Mouse (Mus musculus) erythroblast, embryonic 14.5 days (primary cell): ENCODE data around the gene Ano9. TPM values are rescaled to one million over a fixed set of nuclear protein-coding genes. Genes with fewer than 3 reads are reported as not detected.

Source experiments
- H3K27me3 ChIP-seq: 2 replicates; pipeline ENCODE4 v1.6.1; 2012; ENCODE audit warnings: inconsistent platforms; ENCODE audit not compliant: control insufficient read depth
- H3K36me3 ChIP-seq: 2 replicates; pipeline ENCODE4 v1.6.1; 2012; ENCODE audit warnings: mild to moderate bottlenecking, inconsistent platforms; ENCODE audit not compliant: control insufficient read depth
- H3K4me1 ChIP-seq: 2 replicates; pipeline ENCODE4 v1.6.1; 2012; ENCODE audit warnings: inconsistent platforms; ENCODE audit not compliant: control insufficient read depth
- H3K4me3 ChIP-seq: replicated peaks from 2 replicates; pipeline ENCODE3; 2012; ENCODE audit warnings: moderate library complexity, mild to moderate bottlenecking, inconsistent platforms
- H3K9me3 ChIP-seq: 2 replicates; pipeline ENCODE4 v1.6.1; 2012; ENCODE audit warnings: low read length, inconsistent platforms, mixed read lengths; ENCODE audit not compliant: control insufficient read depth
- GATA1 ChIP-seq: IDR thresholded peaks from 2 replicates; pipeline ENCODE4 v1.6.1; 2012; ENCODE audit warnings: low read length, inconsistent platforms, mixed read lengths
- TAL1 ChIP-seq: IDR thresholded peaks from 3 replicates; pipeline ENCODE4 v1.6.1; 2012; ENCODE audit warnings: low read length, inconsistent platforms, mixed read lengths
- polyA plus RNA-seq: library from polyadenylated mRNA; stranded (reverse); fragments of >175 nt; gene quantifications from 2 replicates; pipeline ENCODE4 v1.2.3, GENCODE M21; 2012

Gene Ano9
- not detected in 2 replicates for polyA plus RNA-seq

- H3K27me3 ChIP-seq, result peaks cover 12% of the 10 kb centered on the region
Measured at GRCm38 (mm10) chr7:141117636-141118035, at the start of gene Ano9. TSS of gene Ano9 (minus strand) at chr7:141117806.

GRCm38 (mm10) chr7:141164850-141165249 is 47.2 kb upstream of the Ano9 start:
- peaks cover 62% of the 10 kb centered on the region for H3K36me3 ChIP-seq
- H3K4me3 ChIP-seq, result no peak overlapping the region
- no peaks in the 10 kb centered on the region for H3K9me3 ChIP-seq
- TF ChIP-seq GATA1 (no peak), TAL1 (no peak)
- no peaks in the 10 kb centered on the region for H3K27me3 ChIP-seq
- H3K4me1 ChIP-seq, result peaks cover 45% of the 10 kb centered on the region

More at GRCm38 (mm10) chr7:141117636-141118035, at the start of gene Ano9:
- Histone ChIP-seq H3K36me3 (no peaks in the 10 kb centered on the region), H3K4me1 (peaks cover 61% of the 10 kb centered on the region), H3K9me3 (no peaks in the 10 kb centered on the region), H3K4me3 (no peak within 1 kb of the TSS)
- TF ChIP-seq TAL1 (no peak), GATA1 (no peak)

GRCm38 (mm10) chr7:141164397-141164796 is 46.8 kb upstream of the Ano9 start:
- no peaks in the 10 kb centered on the region for H3K27me3 ChIP-seq
- H3K9me3 ChIP-seq, result no peaks in the 10 kb centered on the region
- peaks cover 40% of the 10 kb centered on the region for H3K4me1 ChIP-seq
- TF ChIP-seq GATA1 (no peak), TAL1 (no peak)
- H3K4me3 ChIP-seq, result no peak overlapping the region
- peaks cover 67% of the 10 kb centered on the region for H3K36me3 ChIP-seq

- no peaks in the 10 kb centered on the region for H3K9me3 ChIP-seq
- H3K36me3 ChIP-seq, result peaks cover 99% of the 10 kb centered on the region
- no peak overlapping the region for H3K4me3 ChIP-seq
- H3K4me1 ChIP-seq, result peaks cover 31% of the 10 kb centered on the region
- H3K27me3 ChIP-seq, result no peaks in the 10 kb centered on the region
- TF ChIP-seq GATA1, result no peak
Measured at GRCm38 (mm10) chr7:141155362-141155761, 37.8 kb upstream of the Ano9 start.

GRCm38 (mm10) chr7:141148639-141149038 is 31.0 kb upstream of the Ano9 start:
- Histone ChIP-seq H3K4me3 (no peak overlapping the region), H3K27me3 (no peaks in the 10 kb centered on the region), H3K4me1 (peaks cover 73% of the 10 kb centered on the region), H3K9me3 (no peaks in the 10 kb centered on the region), H3K36me3 (peaks cover 99% of the 10 kb centered on the region)
- TF ChIP-seq TAL1, result no peak
- TF ChIP-seq GATA1, result no peak

- Histone ChIP-seq H3K9me3 (no peaks in the 10 kb centered on the region), H3K4me1 (peaks cover 81% of the 10 kb centered on the region), H3K4me3 (peak overlapping the region; percentile 42), H3K27me3 (no peaks in the 10 kb centered on the region), H3K36me3 (peaks cover 99% of the 10 kb centered on the region)
- no peak for TF ChIP-seq GATA1
- no peak for TF ChIP-seq TAL1
Measured at GRCm38 (mm10) chr7:141147044-141147443, 29.4 kb upstream of the Ano9 start.

GRCm38 (mm10) chr7:141146043-141146595 is 28.5 kb upstream of the Ano9 start:
- no peak; the same call in 2 of the 3 replicates for TF ChIP-seq TAL1
- TF ChIP-seq GATA1, result no peak
- Histone ChIP-seq H3K4me3 (peak overlapping the region; percentile 10), H3K4me1 (peaks cover 84% of the 10 kb centered on the region)

GRCm38 (mm10) chr7:141145403-141145802 is 27.8 kb upstream of the Ano9 start:
- TF ChIP-seq TAL1, result no peak
- TF ChIP-seq GATA1, result no peak

More at GRCm38 (mm10) chr7:141146043-141146595, 28.5 kb upstream of the Ano9 start:
- Histone ChIP-seq H3K27me3 (no peaks in the 10 kb centered on the region), H3K36me3 (peaks cover 99% of the 10 kb centered on the region), H3K9me3 (no peaks in the 10 kb centered on the region)

GRCm38 (mm10) chr7:141144650-141145049 is 27.0 kb upstream of the Ano9 start:
- H3K4me3 ChIP-seq, result no peak overlapping the region
- no peaks in the 10 kb centered on the region for H3K27me3 ChIP-seq
- H3K9me3 ChIP-seq, result no peaks in the 10 kb centered on the region
- no peak for TF ChIP-seq GATA1
- TF ChIP-seq TAL1, result no peak
- peaks cover 91% of the 10 kb centered on the region for H3K4me1 ChIP-seq
- peaks cover 99% of the 10 kb centered on the region for H3K36me3 ChIP-seq

More at GRCm38 (mm10) chr7:141145403-141145802, 27.8 kb upstream of the Ano9 start:
- H3K27me3 ChIP-seq, result no peaks in the 10 kb centered on the region
- H3K36me3 ChIP-seq, result peaks cover 99% of the 10 kb centered on the region
- H3K4me3 ChIP-seq, result peak overlapping the region; percentile 35
- no peaks in the 10 kb centered on the region for H3K9me3 ChIP-seq
- peaks cover 85% of the 10 kb centered on the region for H3K4me1 ChIP-seq

GRCm38 (mm10) chr7:141143861-141144260 is 26.3 kb upstream of the Ano9 start:
- Histone ChIP-seq H3K36me3 (peaks cover 100% of the 10 kb centered on the region), H3K4me3 (no peak overlapping the region), H3K9me3 (no peaks in the 10 kb centered on the region), H3K27me3 (no peaks in the 10 kb centered on the region), H3K4me1 (peaks cover 96% of the 10 kb centered on the region)
- no peak for TF ChIP-seq GATA1
- TF ChIP-seq TAL1, result no peak
